Mouse (Mus musculus) midbrain, postnatal 0 days (tissue): ENCODE measurements around the gene Zfp286. TPM values are rescaled to one million over a fixed set of nuclear protein-coding genes. Genes with fewer than 3 reads are reported as not detected.

ENCODE experiments used
- ATAC-seq: fragments of 200-750 bp; cut with Nextera tagmentation; 2 replicates; pipeline ENCODE4 v1.8.0; 2017; ENCODE audit warnings: moderate number of reproducible peaks, mild to moderate bottlenecking, moderate TSS enrichment, moderate library complexity; ENCODE audit not compliant: low FRiP score
- DNase-seq: peaks from one replicate; pipeline ENCODE4 v3.0.0-alpha.2; 2015; ENCODE audit warnings: low spot score
- H3K27ac ChIP-seq: fragments of 300-500 bp; sonication (generic); 2 replicates; pipeline ENCODE4 v1.5.1; 2014; ENCODE audit warnings: low read depth, mild to moderate bottlenecking, low read length, mixed read lengths
- H3K27me3 ChIP-seq: fragments of 300-500 bp; sonication (generic); 2 replicates; pipeline ENCODE4 v1.6.1; 2014; ENCODE audit warnings: low read length, control low read depth, mixed read lengths; ENCODE audit not compliant: insufficient read depth
- H3K36me3 ChIP-seq: fragments of 300-500 bp; sonication (generic); 2 replicates; pipeline ENCODE4 v1.6.1; 2014; ENCODE audit warnings: low read length, control low read depth, mixed read lengths; ENCODE audit not compliant: insufficient read depth
- H3K4me1 ChIP-seq: fragments of 300-500 bp; sonication (generic); 2 replicates; pipeline ENCODE4 v1.6.1; 2014; ENCODE audit warnings: mild to moderate bottlenecking, control low read depth, antibody characterized with exemption, low read length, mixed read lengths; ENCODE audit not compliant: insufficient read depth
- H3K4me2 ChIP-seq: fragments of 300-500 bp; sonication (generic); 2 replicates; pipeline ENCODE4 v1.6.1; 2014; ENCODE audit warnings: low read depth, mild to moderate bottlenecking, low read length, mixed read lengths; ENCODE audit not compliant: poor library complexity, severe bottlenecking
- H3K4me3 ChIP-seq: fragments of 300-500 bp; sonication (generic); 2 replicates; pipeline ENCODE4 v1.5.1; 2014; ENCODE audit warnings: low read depth, mild to moderate bottlenecking, low read length, moderate library complexity
- H3K9ac ChIP-seq: fragments of 300-500 bp; sonication (generic); replicated peaks from 2 replicates; pipeline ENCODE4 v1.6.1; 2014; ENCODE audit warnings: mild to moderate bottlenecking, low read length, moderate library complexity, mixed read lengths; ENCODE audit not compliant: poor library complexity, severe bottlenecking
- H3K9me3 ChIP-seq: fragments of 300-500 bp; sonication (generic); 2 replicates; pipeline ENCODE4 v1.6.1; 2016; ENCODE audit warnings: low read length, control low read depth
- CTCF ChIP-seq: IDR thresholded peaks from 2 replicates; pipeline ENCODE4 v1.5.1; 2016; ENCODE audit warnings: antibody characterized with exemption, mild to moderate bottlenecking
- WGBS: fragments of 180-500 bp; shearing (Covaris S2); extraction: QIAGEN DNeasy Blood & Tissue Kit; methylation state at CpG from one replicate; pipeline ENCODE4 v1.1.7; 2014; 5-methylcytosine and 5-hydroxymethylcytosine counted together
- polyA plus RNA-seq: library from polyadenylated mRNA; unstranded; fragments of >200 nt; fragmentation: Nextera tagmentation; extraction: Ambion mirVana; gene quantifications from 2 replicates; pipeline ENCODE4 v1.2.1, GENCODE M21; 2015
- total RNA-seq: library from RNA; depleted of rRNA; stranded (reverse); fragments of >200 nt; gene quantifications from 2 replicates; pipeline ENCODE4 v1.2.3, GENCODE M21; 2014

Zfp286 gene
- total and polyA plus RNA-seq, 2 experiments from 2014 or later: 16.9 to 25.0 TPM

- ATAC-seq (no peak), DNase-seq (no peak)
- no peaks in the 10 kb centered on the region for H3K27me3 ChIP-seq
- H3K4me2 ChIP-seq: no peak overlapping the region
- no peaks in the 10 kb centered on the region for H3K36me3 ChIP-seq
- no peak overlapping the region for H3K9ac ChIP-seq
- H3K4me1 ChIP-seq: no peaks in the 10 kb centered on the region
- no peaks in the 10 kb centered on the region for H3K9me3 ChIP-seq
- H3K27ac ChIP-seq: no peak overlapping the region
- no peak overlapping the region for H3K4me3 ChIP-seq
- 91% methylated on average over 6 of the region's 6 CpGs for WGBS
- TF ChIP-seq CTCF: no peak
These were observed 23.0 kb upstream of the Zfp286 start for GRCm38 (mm10) chr11:62812268-62812667.

- Histone ChIP-seq H3K4me3 (no peak overlapping the region), H3K9ac (no peak overlapping the region), H3K36me3 (no peaks in the 10 kb centered on the region), H3K9me3 (no peaks in the 10 kb centered on the region), H3K4me1 (no peaks in the 10 kb centered on the region), H3K27me3 (no peaks in the 10 kb centered on the region), H3K4me2 (no peak overlapping the region), H3K27ac (no peak overlapping the region)
- TF ChIP-seq CTCF: peak; percentile 66
- DNase-seq (peak; percentile 35), ATAC-seq (no peak)
- WGBS: 76% methylated on average over 4 of the region's 4 CpGs
These were observed 19.9 kb upstream of the Zfp286 start for GRCm38 (mm10) chr11:62809201-62809600.

GRCm38 (mm10) chr11:62807965-62808364 lies 18.7 kb upstream of the Zfp286 start:
- no peaks in the 10 kb centered on the region for H3K9me3 ChIP-seq
- no peaks in the 10 kb centered on the region for H3K4me1 ChIP-seq
- DNase-seq (no peak), ATAC-seq (no peak)
- H3K27ac ChIP-seq: no peak overlapping the region
- H3K36me3 ChIP-seq: no peaks in the 10 kb centered on the region
- H3K27me3 ChIP-seq: no peaks in the 10 kb centered on the region
- H3K4me3 ChIP-seq: no peak overlapping the region
- WGBS: 82% methylated on average over 2 of the region's 2 CpGs
- no peak overlapping the region for H3K9ac ChIP-seq
- no peak for TF ChIP-seq CTCF
- no peak overlapping the region for H3K4me2 ChIP-seq

GRCm38 (mm10) chr11:62804119-62804518 lies 14.9 kb upstream of the Zfp286 start:
- DNase-seq: no peak
- H3K9me3 ChIP-seq: no peaks in the 10 kb centered on the region
- no peak overlapping the region for H3K4me2 ChIP-seq
- no peaks in the 10 kb centered on the region for H3K4me1 ChIP-seq
- H3K27me3 ChIP-seq: no peaks in the 10 kb centered on the region
- no peaks in the 10 kb centered on the region for H3K36me3 ChIP-seq
- WGBS: 62% methylated on average over 13 of the region's 13 CpGs
- no peak overlapping the region for H3K4me3 ChIP-seq
- H3K9ac ChIP-seq: no peak overlapping the region
- no peak for TF ChIP-seq CTCF
- ATAC-seq: no peak
- no peak overlapping the region for H3K27ac ChIP-seq

GRCm38 (mm10) chr11:62789617-62789936 lies 315 bp upstream of the Zfp286 start:
- Histone ChIP-seq H3K4me3 (peak overlapping the region; percentile 56), H3K4me1 (no peaks in the 10 kb centered on the region), H3K27ac (peak overlapping the region; percentile 82), H3K36me3 (peaks cover 6% of the 10 kb centered on the region; the same call in 1 of the 2 replicates), H3K9ac (0 out of 2 replicates have a peak overlapping the region, but pooled peaks have one; percentile 69), H3K9me3 (no peaks in the 10 kb centered on the region), H3K4me2 (peak overlapping the region; percentile 95), H3K27me3 (no peaks in the 10 kb centered on the region)
- no peak for TF ChIP-seq CTCF
- WGBS: 49% methylated on average over 3 of the region's 3 CpGs
- no peak for DNase-seq
- no peak for ATAC-seq

- H3K27ac ChIP-seq: no peak overlapping the region
- no peak overlapping the region for H3K4me2 ChIP-seq
- no peaks in the 10 kb centered on the region for H3K4me1 ChIP-seq
- no peak overlapping the region for H3K9ac ChIP-seq
- H3K9me3 ChIP-seq: peaks cover 34% of the 10 kb centered on the region
- TF ChIP-seq CTCF: no peak
- H3K27me3 ChIP-seq: no peaks in the 10 kb centered on the region
- DNase-seq (no peak), ATAC-seq (no peak)
- H3K36me3 ChIP-seq: peaks cover 26% of the 10 kb centered on the region
- WGBS: 96% methylated on average over 7 of the region's 7 CpGs
- no peak overlapping the region for H3K4me3 ChIP-seq
These were observed 12.8 kb downstream of the Zfp286 start for GRCm38 (mm10) chr11:62776510-62776909.
